Mouse (Mus musculus) adrenal gland, adult 8-10 months (tissue): ENCODE measurements around the gene Glt8d1. TPM values are rescaled to one million over a fixed set of nuclear protein-coding genes. Genes with fewer than 3 reads are reported as not detected.
A peak's percentile ranks its signal among the peaks of the same experiment; 100 is the strongest.

Experiments used
- DNase-seq: peaks from one replicate; pipeline ENCODE4 v3.0.0; 2022
- total RNA-seq, 4 experiments: library from RNA; stranded (reverse); gene quantifications; 2 replicates each; pipeline ENCODE4 v1.2.4; 2022

The Glt8d1 gene
- 10 to 100 TPM; 50.0 to 90.5 (median 70.5) TPM for total RNA-seq

DNA sequence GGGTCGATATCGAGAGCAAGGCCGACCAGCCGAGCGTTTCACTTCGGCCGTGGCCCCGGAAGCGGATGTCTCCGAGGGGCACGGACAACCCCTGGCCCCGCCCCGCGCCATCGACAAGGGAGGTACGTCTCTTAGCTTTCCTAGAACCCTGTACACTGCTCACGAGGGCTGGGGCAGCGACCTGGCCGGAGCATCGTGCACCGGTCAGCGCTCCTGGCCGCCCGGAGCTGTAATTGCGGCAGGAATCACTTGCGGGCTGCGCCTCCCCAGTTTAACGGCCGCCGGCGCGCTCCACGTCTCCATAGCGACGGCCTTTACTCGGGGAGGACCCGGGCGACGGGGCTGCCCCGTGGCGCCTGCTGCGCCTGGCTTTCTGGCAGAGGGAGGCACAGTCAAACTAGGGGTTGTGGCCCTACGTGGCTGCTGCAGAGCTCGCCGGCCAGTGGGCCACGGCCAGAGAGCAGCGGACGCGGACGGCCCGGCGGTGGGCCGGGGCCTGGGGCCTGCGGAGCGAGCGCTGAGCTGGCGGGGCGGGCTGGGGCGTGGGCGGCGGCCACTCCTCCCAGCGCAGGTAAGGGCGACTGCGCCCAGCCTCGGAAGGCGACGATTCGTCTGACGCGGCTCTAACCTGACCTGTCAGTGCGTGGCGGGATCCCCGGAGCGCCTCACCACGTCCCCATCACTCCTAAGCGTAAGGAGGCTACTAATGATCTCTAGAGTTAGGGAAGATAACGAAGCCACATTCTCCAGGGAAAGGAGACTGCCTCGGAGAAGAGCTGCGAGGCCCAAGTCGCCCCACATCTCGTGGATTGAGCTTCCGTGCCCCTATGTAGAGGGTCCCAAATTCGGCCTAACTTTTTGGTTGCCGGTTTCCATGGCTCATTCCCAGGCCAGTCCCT is at the start of gene Glt8d1, which contains the start of gene Spcs1:
Gene Glt8d1 (plus strand): TSS at position 94 of the 899 bp plus-strand sequence.
Gene Spcs1 (minus strand): TSS at position 366 of the 899 bp plus-strand sequence.
- peak; percentile 78 for DNase-seq

GRCm38 (mm10) chr14:30958517-30958916 is 42.7 kb upstream of the Glt8d1 start:
- DNase-seq: no peak

GRCm38 (mm10) chr14:30959031-30959430 is 42.2 kb upstream of the Glt8d1 start:
- DNase-seq: no peak

GRCm38 (mm10) chr14:30960366-30960765 is 40.8 kb upstream of the Glt8d1 start:
- DNase-seq: no peak

DNA sequence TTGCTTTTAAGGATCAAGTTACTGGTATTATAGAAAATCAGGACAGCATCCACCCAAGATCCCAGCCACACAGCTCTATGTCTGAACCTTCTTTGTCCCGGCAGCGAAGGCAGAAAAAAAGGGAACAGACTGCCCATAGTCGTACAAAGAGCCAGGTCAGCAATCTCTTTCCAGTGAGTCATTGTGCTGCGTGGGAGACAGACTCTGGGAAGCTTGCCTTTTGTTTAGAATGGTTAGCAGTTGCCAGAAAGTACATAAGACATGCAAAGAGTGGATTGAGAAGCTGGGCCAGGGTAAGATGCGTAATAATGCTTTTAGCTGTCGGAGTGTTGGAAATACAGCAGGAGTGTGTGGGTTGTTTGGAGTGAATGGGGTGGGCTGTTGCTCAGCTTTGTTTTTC is 27.0 kb upstream of the Glt8d1 start:
- DNase-seq: no peak

- no peak for DNase-seq
These were observed 25.0 kb upstream of the Glt8d1 start for GRCm38 (mm10) chr14:30976222-30976621.

- no peak for DNase-seq
These were observed 4.8 kb upstream of the Glt8d1 start for GRCm38 (mm10) chr14:30996417-30996816.

DNA sequence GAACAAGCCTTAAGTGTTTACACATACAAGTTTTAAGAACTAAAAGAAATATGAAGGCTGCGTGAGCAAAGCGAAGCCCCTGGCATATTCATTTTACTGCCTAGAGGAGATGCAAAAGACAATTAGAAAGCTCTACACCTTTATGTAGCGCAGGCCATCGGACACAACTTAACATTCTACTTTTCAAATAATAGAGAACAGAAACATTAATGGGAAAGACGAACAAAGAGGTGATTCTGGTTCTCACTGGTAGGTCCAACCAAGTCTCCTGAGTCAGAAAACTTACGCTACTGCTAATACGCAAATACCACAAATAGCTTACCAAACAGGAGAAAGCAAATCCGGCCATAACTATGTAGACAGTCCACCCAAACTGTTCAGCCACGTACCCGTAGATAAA is 844 bp upstream of the Glt8d1 start:
- DNase-seq: no peak

- no peak for DNase-seq
These were observed 339 bp upstream of the Glt8d1 start for GRCm38 (mm10) chr14:31000816-31001306.

- DNase-seq: no peak
These were observed 3.3 kb downstream of the Glt8d1 start for GRCm38 (mm10) chr14:31004527-31004926.

DNA sequence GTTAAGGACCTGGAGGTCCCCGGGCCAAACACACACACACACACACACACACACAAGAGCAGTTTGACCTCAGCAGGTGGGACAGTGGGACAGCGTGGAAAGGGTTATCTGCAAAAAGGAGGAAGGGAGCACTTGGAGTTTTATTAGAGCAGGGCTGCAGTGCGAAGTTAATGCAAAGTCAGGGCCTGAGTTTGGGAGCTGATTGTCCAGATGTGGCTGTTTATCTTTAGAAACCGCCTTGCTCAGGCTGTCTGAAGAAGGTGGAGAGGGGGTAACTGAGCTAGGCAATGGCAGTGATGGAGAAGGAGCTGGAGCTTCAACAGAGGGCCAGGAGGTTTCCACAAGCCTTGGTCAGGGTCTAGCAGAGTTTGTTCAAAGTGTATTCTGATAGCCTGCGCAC is 5.6 kb downstream of the Glt8d1 start:
- DNase-seq: no peak

- no peak for DNase-seq
These were observed 10.4 kb downstream of the Glt8d1 start for GRCm38 (mm10) chr14:31011588-31011987.

DNA sequence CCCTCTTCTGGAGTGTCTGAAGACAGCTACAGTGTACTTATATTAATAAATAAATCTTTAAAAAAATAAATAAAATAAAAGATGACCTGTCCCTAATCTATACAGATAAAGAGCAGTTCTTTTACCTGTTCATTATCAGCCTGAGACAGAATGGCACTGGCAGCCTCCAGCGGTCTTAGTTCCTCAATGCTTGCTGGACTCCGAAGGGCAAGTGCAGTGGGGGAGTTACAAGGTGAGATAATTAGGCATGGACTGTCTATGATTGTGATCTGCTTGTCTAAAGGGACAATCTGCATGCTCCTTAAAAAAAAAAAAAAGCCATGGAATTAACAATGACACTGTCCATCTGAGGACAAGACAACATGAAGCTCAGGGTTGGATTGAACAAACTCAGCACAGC is 12.7 kb downstream of the Glt8d1 start:
- DNase-seq: no peak

DNA sequence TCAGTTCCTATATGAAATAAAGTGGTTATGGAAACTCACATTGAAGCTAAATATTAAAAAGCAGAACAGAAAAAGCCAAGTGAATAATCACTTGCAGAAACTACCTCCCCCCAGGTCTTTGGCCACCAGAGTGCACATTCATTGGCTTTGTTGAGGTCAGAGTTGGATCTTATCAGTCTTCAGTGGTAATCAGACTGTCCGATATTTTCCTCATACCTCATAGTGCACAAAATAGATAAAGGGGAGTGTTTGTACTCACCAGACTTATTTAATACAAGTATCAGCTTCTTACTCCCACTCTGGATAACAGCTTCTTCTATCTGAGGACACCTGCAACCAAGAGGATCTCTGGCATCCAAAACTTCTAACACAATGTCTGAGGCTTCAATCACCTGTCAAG is 14.9 kb downstream of the Glt8d1 start:
- DNase-seq: no peak

DNA sequence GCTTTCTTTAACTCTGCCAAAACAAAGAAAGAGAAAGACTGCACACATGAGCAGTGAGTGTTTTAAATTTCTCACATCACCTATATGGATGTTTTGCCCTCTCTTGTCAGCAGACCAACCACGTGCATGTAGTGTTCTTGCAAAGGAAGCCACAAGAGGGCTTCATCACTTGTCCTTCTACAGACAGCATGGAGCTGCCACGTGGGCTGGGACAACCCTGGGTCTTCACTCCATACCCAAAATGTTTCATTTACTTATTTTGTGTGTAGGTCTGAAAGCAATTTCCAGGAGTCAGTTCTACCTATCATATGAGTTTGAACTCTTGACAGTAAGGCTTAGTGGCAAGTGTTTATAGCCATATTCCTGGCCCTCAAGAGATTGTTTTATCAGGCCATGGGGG is 16.7 kb downstream of the Glt8d1 start:
- peak; percentile 18 for DNase-seq

- peak; percentile 96 for DNase-seq
These were observed 17.7 kb downstream of the Glt8d1 start, which contains the start of the genes Pbrm1 and Gnl3 for GRCm38 (mm10) chr14:31018860-31019291. Pbrm1 (plus strand) TSS chr14:31019138. Gnl3 (minus strand) TSS chr14:31019152.

DNA sequence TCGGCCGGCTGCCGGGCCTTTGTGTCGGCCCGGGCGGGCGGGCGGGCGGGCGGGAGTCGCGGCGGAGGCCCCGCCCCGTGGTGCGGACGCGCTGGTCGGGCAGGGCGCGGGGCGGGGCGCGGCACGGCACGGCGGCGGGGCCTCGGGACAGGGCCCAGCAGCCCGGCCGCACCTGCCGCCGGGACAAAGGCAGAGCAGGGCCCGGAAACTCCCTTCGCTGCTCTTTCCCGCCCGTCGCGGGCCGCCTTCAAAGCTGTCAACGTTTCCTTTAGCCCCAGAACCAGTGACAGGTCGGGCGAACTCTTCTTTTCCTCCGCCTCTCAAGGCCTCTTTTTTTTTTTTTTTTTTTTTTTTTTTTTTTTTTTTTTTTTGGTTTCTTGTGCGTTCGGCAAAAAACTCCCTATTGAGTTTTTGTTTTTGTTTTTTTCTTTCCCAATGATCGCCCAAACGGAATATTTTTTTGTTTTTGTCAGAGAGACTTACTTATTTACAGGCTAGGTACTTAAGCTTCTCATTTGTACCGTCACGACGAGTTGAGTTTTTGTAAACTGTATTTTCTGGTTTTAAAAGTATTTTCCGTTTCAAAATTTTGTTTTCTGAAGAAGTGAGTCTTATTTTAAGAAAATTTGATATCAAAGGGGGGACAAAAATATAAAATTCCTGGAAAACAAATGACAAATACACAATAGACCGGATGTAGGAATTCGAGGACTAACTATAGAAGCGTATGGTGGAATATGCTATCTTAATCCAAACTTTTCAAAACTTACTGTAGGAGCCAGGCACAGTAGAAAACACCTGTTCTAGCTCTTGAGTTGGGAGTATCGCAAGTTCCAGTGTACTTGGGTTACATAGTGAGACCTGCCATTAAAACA is 18.4 kb downstream of the Glt8d1 start:
- DNase-seq: peak; percentile 59

DNA sequence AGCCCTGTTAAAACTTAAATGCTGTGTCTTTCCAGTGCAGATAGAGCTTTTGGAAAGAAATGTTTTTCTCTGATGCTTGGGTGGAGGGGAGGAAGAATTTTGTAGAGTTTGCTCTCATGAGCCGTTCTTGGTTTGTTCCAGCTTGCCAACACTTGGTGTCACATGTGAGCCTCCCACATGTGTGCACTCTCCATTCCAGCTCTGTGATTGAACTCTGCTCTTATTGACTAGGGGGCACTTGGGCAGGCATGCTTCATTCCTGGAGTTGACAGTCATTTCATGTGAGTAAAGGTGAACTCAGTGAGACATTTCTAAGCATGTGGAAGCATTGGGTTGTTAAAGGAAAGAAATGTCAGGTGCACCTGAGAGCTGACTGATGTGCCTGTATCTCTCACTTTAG is 21.4 kb downstream of the Glt8d1 start:
- DNase-seq: no peak

DNA sequence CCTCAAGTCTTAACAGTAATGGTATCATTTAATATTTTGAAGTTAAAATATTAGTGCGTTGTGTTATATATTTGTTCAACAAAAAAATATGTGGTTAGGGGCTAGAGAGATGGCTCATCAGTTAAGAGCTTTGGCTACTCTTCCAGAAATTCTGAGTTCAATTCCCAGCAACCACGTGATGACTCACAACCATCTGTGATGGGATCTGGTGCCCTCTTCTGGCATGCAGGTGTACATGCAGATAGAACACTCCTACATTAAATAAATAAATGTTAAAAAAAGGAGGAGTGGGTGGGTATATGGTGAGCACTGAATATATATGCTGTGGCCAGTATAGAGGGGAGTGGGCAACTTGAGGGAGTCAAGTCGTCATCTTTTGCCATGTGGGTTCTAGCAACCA is 24.6 kb downstream of the Glt8d1 start:
- no peak for DNase-seq

DNA sequence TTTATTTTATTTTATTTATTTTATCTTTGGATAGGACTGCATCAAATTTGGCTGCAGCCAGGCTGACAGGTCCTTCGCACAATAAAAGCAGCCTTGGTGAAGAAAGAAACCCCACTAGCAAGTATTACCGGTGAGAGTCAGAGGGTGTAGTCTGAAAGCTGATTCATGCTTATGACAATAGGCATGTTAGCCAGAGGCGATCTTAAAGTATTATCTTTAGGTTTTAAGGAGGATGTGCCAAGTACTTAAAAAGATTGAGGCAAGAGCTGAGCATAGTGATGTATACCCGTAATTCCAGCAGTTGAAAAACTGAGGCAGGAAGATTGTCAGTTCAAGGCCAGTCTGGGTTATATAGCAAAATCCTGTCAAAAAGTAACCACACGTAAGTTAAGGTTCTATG is 44.1 kb downstream of the Glt8d1 start:
- DNase-seq: no peak

DNA sequence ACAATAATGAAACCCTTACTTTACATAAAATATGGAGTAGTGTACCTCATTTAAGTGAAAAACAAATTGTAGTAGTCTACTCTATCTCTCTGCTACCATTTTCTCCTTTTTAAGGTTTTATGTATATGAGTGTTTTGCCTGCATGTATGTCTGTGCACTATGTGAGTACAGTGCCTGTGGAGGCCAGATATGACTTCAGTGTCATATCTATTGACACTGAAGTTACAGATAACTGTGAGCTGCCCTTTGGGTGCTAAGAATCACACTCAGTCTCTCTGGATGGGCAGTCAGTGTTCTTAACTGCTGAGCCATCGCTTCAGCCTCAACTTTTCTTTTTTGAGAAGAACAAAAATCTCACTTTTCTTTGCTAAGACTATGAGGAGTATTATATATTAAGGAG is 44.6 kb downstream of the Glt8d1 start:
- no peak for DNase-seq
